Mouse (Mus musculus): ENCODE data around the gene Olfr288. TPM values are rescaled to one million over a fixed set of nuclear protein-coding genes. Genes with fewer than 3 reads are reported as not detected.

Gene Olfr288
- polyA plus RNA-seq, 1 experiment: not detected

- 16% methylated on average over 26 of the region's 26 CpGs for WGBS
- no peak overlapping the region for H3K27ac ChIP-seq (ENCODE audit: insufficient read depth, low read length)
- H3K36me3 ChIP-seq (ENCODE audit: control insufficient read depth, insufficient read depth, low read length): no peaks in the 10 kb centered on the region
- no peak for TF ChIP-seq CTCF (IDR thresholded peaks at IDR 0.05; ENCODE audit: extremely low read depth, insufficient read depth, insufficient read length, insufficient replicate concordance)
- TF ChIP-seq POLR2A (IDR thresholded peaks at IDR 0.05; ENCODE audit: low read depth, low read length): no peak
- H3K27me3 ChIP-seq (ENCODE audit: control insufficient read depth, insufficient read depth, low read length): peaks cover 2% of the 10 kb centered on the region; the same call in 1 of the 2 replicates
- DNase-seq (ENCODE audit: low read depth in 1 of 2, low spot score in 2 of 2): no peak
- H3K4me3 ChIP-seq (ENCODE audit: extremely low read depth, insufficient read depth, insufficient read length): peak overlapping the region; percentile 63; the same call in 1 of the 2 replicates
- no peaks in the 10 kb centered on the region for H3K4me1 ChIP-seq (ENCODE audit: control insufficient read depth, insufficient read depth, insufficient read length)
Measured at GRCm38 (mm10) chr15:98180567-98181131, 14.7 kb downstream of the Olfr288 start.

- H3K27me3 ChIP-seq (ENCODE audit: control insufficient read depth, insufficient read depth, low read length): peaks cover 2% of the 10 kb centered on the region; the same call in 1 of the 2 replicates
- no peaks in the 10 kb centered on the region for H3K4me1 ChIP-seq (ENCODE audit: control insufficient read depth, insufficient read depth, insufficient read length)
- TF ChIP-seq POLR2A (IDR thresholded peaks at IDR 0.05; ENCODE audit: low read depth, low read length) (no peak), CTCF (IDR thresholded peaks at IDR 0.05; ENCODE audit: extremely low read depth, insufficient read depth, insufficient read length, insufficient replicate concordance) (no peak)
- H3K4me3 ChIP-seq (ENCODE audit: extremely low read depth, insufficient read depth, insufficient read length): no peak overlapping the region
- 76% methylated on average over 3 of the region's 3 CpGs for WGBS
- no peak for DNase-seq (ENCODE audit: low read depth in 1 of 2, low spot score in 2 of 2)
- no peak overlapping the region for H3K27ac ChIP-seq (ENCODE audit: insufficient read depth, low read length)
- no peaks in the 10 kb centered on the region for H3K36me3 ChIP-seq (ENCODE audit: control insufficient read depth, insufficient read depth, low read length)
Measured at GRCm38 (mm10) chr15:98177320-98177719, 18.0 kb downstream of the Olfr288 start.

- Histone ChIP-seq H3K4me1 (ENCODE audit: control insufficient read depth, insufficient read depth, insufficient read length) (no peaks in the 10 kb centered on the region), H3K27ac (ENCODE audit: insufficient read depth, low read length) (no peak overlapping the region), H3K27me3 (ENCODE audit: control insufficient read depth, insufficient read depth, low read length) (0 out of 2 replicates have a peak, but pooled peaks cover 2% of the 10 kb centered on the region), H3K4me3 (ENCODE audit: extremely low read depth, insufficient read depth, insufficient read length) (no peak overlapping the region), H3K36me3 (ENCODE audit: control insufficient read depth, insufficient read depth, low read length) (no peaks in the 10 kb centered on the region)
- no peak for TF ChIP-seq POLR2A (IDR thresholded peaks at IDR 0.05; ENCODE audit: low read depth, low read length)
- TF ChIP-seq CTCF (IDR thresholded peaks at IDR 0.05; ENCODE audit: extremely low read depth, insufficient read depth, insufficient read length, insufficient replicate concordance): no peak
- WGBS: 28% methylated on average over 8 of the region's 8 CpGs
- DNase-seq (ENCODE audit: low read depth in 1 of 2, low spot score in 2 of 2): no peak
Measured at GRCm38 (mm10) chr15:98173821-98174220, 21.5 kb downstream of the Olfr288 start.

GRCm38 (mm10) chr15:98172113-98172512, 23.2 kb downstream of the Olfr288 start:
- WGBS: 78% methylated on average over 5 of the region's 5 CpGs
- Histone ChIP-seq H3K4me1 (ENCODE audit: control insufficient read depth, insufficient read depth, insufficient read length) (peaks cover 7% of the 10 kb centered on the region), H3K36me3 (ENCODE audit: control insufficient read depth, insufficient read depth, low read length) (no peaks in the 10 kb centered on the region), H3K27me3 (ENCODE audit: control insufficient read depth, insufficient read depth, low read length) (peaks cover 17% of the 10 kb centered on the region), H3K27ac (ENCODE audit: insufficient read depth, low read length) (no peak overlapping the region), H3K4me3 (ENCODE audit: extremely low read depth, insufficient read depth, insufficient read length) (no peak overlapping the region)
- no peak for DNase-seq (ENCODE audit: low read depth in 1 of 2, low spot score in 2 of 2)
- TF ChIP-seq CTCF (IDR thresholded peaks at IDR 0.05; ENCODE audit: extremely low read depth, insufficient read depth, insufficient read length, insufficient replicate concordance): no peak
- no peak for TF ChIP-seq POLR2A (IDR thresholded peaks at IDR 0.05; ENCODE audit: low read depth, low read length)

GRCm38 (mm10) chr15:98170917-98171316, 24.4 kb downstream of the Olfr288 start:
- 68% methylated on average over 9 of the region's 9 CpGs for WGBS
- TF ChIP-seq POLR2A (IDR thresholded peaks at IDR 0.05; ENCODE audit: low read depth, low read length) (no peak), CTCF (IDR thresholded peaks at IDR 0.05; ENCODE audit: extremely low read depth, insufficient read depth, insufficient read length, insufficient replicate concordance) (no peak)
- Histone ChIP-seq H3K4me1 (ENCODE audit: control insufficient read depth, insufficient read depth, insufficient read length) (peaks cover 7% of the 10 kb centered on the region), H3K4me3 (ENCODE audit: extremely low read depth, insufficient read depth, insufficient read length) (no peak overlapping the region), H3K36me3 (ENCODE audit: control insufficient read depth, insufficient read depth, low read length) (no peaks in the 10 kb centered on the region), H3K27ac (ENCODE audit: insufficient read depth, low read length) (no peak overlapping the region), H3K27me3 (ENCODE audit: control insufficient read depth, insufficient read depth, low read length) (peaks cover 19% of the 10 kb centered on the region)
- no peak for DNase-seq (ENCODE audit: low read depth in 1 of 2, low spot score in 2 of 2)

GRCm38 (mm10) chr15:98170365-98170764, 25.0 kb downstream of the Olfr288 start:
- Histone ChIP-seq H3K27me3 (ENCODE audit: control insufficient read depth, insufficient read depth, low read length) (peaks cover 19% of the 10 kb centered on the region), H3K36me3 (ENCODE audit: control insufficient read depth, insufficient read depth, low read length) (no peaks in the 10 kb centered on the region), H3K4me3 (ENCODE audit: extremely low read depth, insufficient read depth, insufficient read length) (no peak overlapping the region), H3K4me1 (ENCODE audit: control insufficient read depth, insufficient read depth, insufficient read length) (peaks cover 7% of the 10 kb centered on the region), H3K27ac (ENCODE audit: insufficient read depth, low read length) (no peak overlapping the region)
- TF ChIP-seq POLR2A (IDR thresholded peaks at IDR 0.05; ENCODE audit: low read depth, low read length) (no peak), CTCF (IDR thresholded peaks at IDR 0.05; ENCODE audit: extremely low read depth, insufficient read depth, insufficient read length, insufficient replicate concordance) (no peak)
- 12% methylated on average over 7 of the region's 7 CpGs for WGBS
- DNase-seq (ENCODE audit: low read depth in 1 of 2, low spot score in 2 of 2): no peak

GRCm38 (mm10) chr15:98168622-98169004, 26.7 kb downstream of the Olfr288 start:
- TF ChIP-seq CTCF (IDR thresholded peaks at IDR 0.05; ENCODE audit: extremely low read depth, insufficient read depth, insufficient read length, insufficient replicate concordance): no peak
- no peak for TF ChIP-seq POLR2A (IDR thresholded peaks at IDR 0.05; ENCODE audit: low read depth, low read length)
- DNase-seq (ENCODE audit: low read depth in 1 of 2, low spot score in 2 of 2): no peak
- Histone ChIP-seq H3K36me3 (ENCODE audit: control insufficient read depth, insufficient read depth, low read length) (no peaks in the 10 kb centered on the region), H3K27me3 (ENCODE audit: control insufficient read depth, insufficient read depth, low read length) (peaks cover 19% of the 10 kb centered on the region), H3K4me3 (ENCODE audit: extremely low read depth, insufficient read depth, insufficient read length) (no peak overlapping the region), H3K27ac (ENCODE audit: insufficient read depth, low read length) (no peak overlapping the region), H3K4me1 (ENCODE audit: control insufficient read depth, insufficient read depth, insufficient read length) (peaks cover 7% of the 10 kb centered on the region)
- WGBS: 7% methylated on average over 19 of the region's 19 CpGs

Data from spleen, adult 2 months (tissue).